Mouse (Mus musculus) hindbrain, postnatal 0 days (tissue): ENCODE data around the gene Aurkb. TPM values are rescaled to one million over a fixed set of nuclear protein-coding genes. Genes with fewer than 3 reads are reported as not detected.
A peak's percentile ranks its signal among the peaks of the same experiment; 100 is the strongest.

Source experiments
- ATAC-seq: fragments of 200-750 bp; cut with Nextera tagmentation; 2 replicates; pipeline ENCODE4 v1.8.0; 2017; ENCODE audit warnings: mild to moderate bottlenecking, moderate TSS enrichment, moderate library complexity
- DNase-seq: peaks from one replicate; pipeline ENCODE4 v3.0.0-alpha.2; 2015; ENCODE audit warnings: low spot score
- H3K27ac ChIP-seq: fragments of 300-500 bp; sonication (generic); 2 replicates; pipeline ENCODE4 v1.5.1; 2014; ENCODE audit warnings: mild to moderate bottlenecking
- H3K27me3 ChIP-seq: fragments of 300-500 bp; sonication (generic); 2 replicates; pipeline ENCODE4 v1.6.1; 2014; ENCODE audit warnings: low read length, mixed read lengths; ENCODE audit not compliant: insufficient read depth
- H3K36me3 ChIP-seq: fragments of 300-500 bp; sonication (generic); 2 replicates; pipeline ENCODE4 v1.6.1; 2014; ENCODE audit warnings: low read length, mixed read lengths; ENCODE audit not compliant: insufficient read depth
- H3K4me1 ChIP-seq: fragments of 300-500 bp; sonication (generic); 2 replicates; pipeline ENCODE4 v1.6.1; 2014; ENCODE audit warnings: antibody characterized with exemption, low read length, mixed read lengths; ENCODE audit not compliant: insufficient read depth
- H3K4me2 ChIP-seq: fragments of 300-500 bp; sonication (generic); 2 replicates; pipeline ENCODE4 v1.6.1; 2014; ENCODE audit warnings: low read depth, mild to moderate bottlenecking, low read length, moderate library complexity, mixed read lengths
- H3K4me3 ChIP-seq: fragments of 300-500 bp; sonication (generic); 2 replicates; pipeline ENCODE4 v1.5.1; 2014; ENCODE audit warnings: low read length
- H3K9ac ChIP-seq: fragments of 300-500 bp; sonication (generic); replicated peaks from 2 replicates; pipeline ENCODE4 v1.6.1; 2014; ENCODE audit warnings: mild to moderate bottlenecking, low read length, moderate library complexity, mixed read lengths
- H3K9me3 ChIP-seq: fragments of 300-500 bp; sonication (generic); 2 replicates; pipeline ENCODE4 v1.6.1; 2016; ENCODE audit warnings: low read length, mixed read lengths
- CTCF ChIP-seq: IDR thresholded peaks from 2 replicates; pipeline ENCODE4 v1.5.1; 2016; ENCODE audit warnings: antibody characterized with exemption, control low read depth, low read depth
- WGBS: fragments of 180-500 bp; shearing (Covaris S2); extraction: QIAGEN DNeasy Blood & Tissue Kit; methylation state at CpG from one replicate; pipeline ENCODE4 v1.1.7; 2014; 5-methylcytosine and 5-hydroxymethylcytosine counted together
- polyA plus RNA-seq: library from polyadenylated mRNA; unstranded; fragments of >200 nt; fragmentation: Nextera tagmentation; extraction: Ambion mirVana; gene quantifications from 2 replicates; pipeline ENCODE4 v1.2.1, GENCODE M21; 2015
- total RNA-seq: library from RNA; depleted of rRNA; stranded (reverse); fragments of >200 nt; gene quantifications from 2 replicates; pipeline ENCODE4 v1.2.3, GENCODE M21; 2014

Aurkb gene
- total and polyA plus RNA-seq, 2 experiments from 2014 or later = 21.6 to 24.8 TPM

GRCm38 (mm10) chr11:69058729-69059356 lies 13.4 kb downstream of the Aurkb start:
- DNase-seq (no peak), ATAC-seq (peak; percentile 22)
- Histone ChIP-seq H3K27me3 (no peaks in the 10 kb centered on the region), H3K9ac (peak overlapping the region; percentile 54), H3K27ac (peak overlapping the region; percentile 89), H3K4me3 (peak overlapping the region; percentile 53), H3K4me2 (peak overlapping the region; percentile 70), H3K36me3 (no peaks in the 10 kb centered on the region), H3K4me1 (peaks cover 13% of the 10 kb centered on the region), H3K9me3 (no peaks in the 10 kb centered on the region)
- no peak for TF ChIP-seq CTCF
- 2% methylated on average over 19 of the region's 19 CpGs for WGBS

- WGBS = under 1% methylated on average over 64 of the region's 64 CpGs
- H3K9ac ChIP-seq = peak within 1 kb of the TSS; percentile 69
- ATAC-seq = peak; percentile 96
- H3K4me2 ChIP-seq = peak within 1 kb of the TSS; percentile 89
- DNase-seq = peak; percentile 98
- TF ChIP-seq CTCF = no peak
- peak within 1 kb of the TSS; percentile 53 for H3K4me3 ChIP-seq
- no peaks in the 10 kb centered on the region for H3K27me3 ChIP-seq
- H3K9me3 ChIP-seq = no peaks in the 10 kb centered on the region
- peaks cover 13% of the 10 kb centered on the region for H3K4me1 ChIP-seq
- peak within 1 kb of the TSS; percentile 89 for H3K27ac ChIP-seq
- H3K36me3 ChIP-seq = no peaks in the 10 kb centered on the region
Measured at GRCm38 (mm10) chr11:69059357-69059974, 14.0 kb downstream of the Aurkb start, which contains the start of gene Borcs6. Gene Borcs6 (plus strand): TSS chr11:69059717.

GRCm38 (mm10) chr11:69059975-69060411 lies 14.5 kb downstream of the Aurkb start:
- Histone ChIP-seq H3K36me3 (no peaks in the 10 kb centered on the region), H3K27ac (peak overlapping the region; percentile 89), H3K4me3 (peak overlapping the region; percentile 53), H3K27me3 (no peaks in the 10 kb centered on the region), H3K4me1 (peaks cover 13% of the 10 kb centered on the region), H3K9me3 (no peaks in the 10 kb centered on the region), H3K9ac (peak overlapping the region; percentile 69), H3K4me2 (peak overlapping the region; percentile 89)
- peak; percentile 58 for DNase-seq
- no peak for TF ChIP-seq CTCF
- under 1% methylated on average over 46 of the region's 49 CpGs for WGBS
- peak; percentile 31; the same call in 1 of the 2 replicates for ATAC-seq

- peak overlapping the region; percentile 69 for H3K9ac ChIP-seq
Measured at GRCm38 (mm10) chr11:69060448-69061254, 15.2 kb downstream of the Aurkb start.

GRCm38 (mm10) chr11:69061255-69061912 lies 15.9 kb downstream of the Aurkb start:
- ATAC-seq = no peak
- no peak for DNase-seq
- H3K4me1 ChIP-seq = peaks cover 20% of the 10 kb centered on the region
- no peaks in the 10 kb centered on the region for H3K36me3 ChIP-seq
- H3K9ac ChIP-seq = peak overlapping the region; percentile 69
- WGBS = 11% methylated on average over 17 of the region's 17 CpGs
- H3K4me2 ChIP-seq = peak overlapping the region; percentile 89
- no peak for TF ChIP-seq CTCF
- no peaks in the 10 kb centered on the region for H3K27me3 ChIP-seq
- peak overlapping the region; percentile 53 for H3K4me3 ChIP-seq
- no peaks in the 10 kb centered on the region for H3K9me3 ChIP-seq
- peak overlapping the region; percentile 89; the same call in 1 of the 2 replicates for H3K27ac ChIP-seq

More at GRCm38 (mm10) chr11:69060448-69061254, 15.2 kb downstream of the Aurkb start:
- Histone ChIP-seq H3K27ac (peak overlapping the region; percentile 89), H3K4me3 (peak overlapping the region; percentile 53), H3K4me2 (peak overlapping the region; percentile 89), H3K9me3 (no peaks in the 10 kb centered on the region), H3K4me1 (peaks cover 13% of the 10 kb centered on the region), H3K27me3 (no peaks in the 10 kb centered on the region), H3K36me3 (no peaks in the 10 kb centered on the region)
- ATAC-seq = no peak
- no peak for TF ChIP-seq CTCF
- peak; percentile 25 for DNase-seq
- WGBS = 2% methylated on average over 39 of the region's 40 CpGs

- Histone ChIP-seq H3K27me3 (no peaks in the 10 kb centered on the region), H3K27ac (peak overlapping the region; percentile 59; the same call in 1 of the 2 replicates), H3K36me3 (no peaks in the 10 kb centered on the region), H3K4me1 (peaks cover 23% of the 10 kb centered on the region), H3K9ac (no peak overlapping the region), H3K9me3 (no peaks in the 10 kb centered on the region), H3K4me3 (peak overlapping the region; percentile 64), H3K4me2 (peak overlapping the region; percentile 89)
- no peak for TF ChIP-seq CTCF
- DNase-seq (peak; percentile 78), ATAC-seq (no peak)
- WGBS = under 1% methylated on average over 17 of the region's 17 CpGs
Measured at GRCm38 (mm10) chr11:69062194-69062760, 16.8 kb downstream of the Aurkb start.
